Mouse (Mus musculus) spleen, adult 12 weeks (tissue): ENCODE results near the gene Tmem128.
A peak's percentile ranks its signal among the peaks of the same experiment; 100 is the strongest.

ENCODE experiments used
- DNase-seq: peaks from one replicate; pipeline ENCODE4 v3.0.0; 2022; ENCODE audit warnings: low spot score

Tmem128 gene

GRCm38 (mm10) chr5:38260107-38260682 lies at the start of gene Tmem128:
TSS of gene Tmem128 (plus strand) at chr5:38260185.
- peak; percentile 63 for DNase-seq

- DNase-seq, result peak; percentile 18
Observed at GRCm38 (mm10) chr5:38211691-38212090, 48.3 kb upstream of the Tmem128 start.

DNA sequence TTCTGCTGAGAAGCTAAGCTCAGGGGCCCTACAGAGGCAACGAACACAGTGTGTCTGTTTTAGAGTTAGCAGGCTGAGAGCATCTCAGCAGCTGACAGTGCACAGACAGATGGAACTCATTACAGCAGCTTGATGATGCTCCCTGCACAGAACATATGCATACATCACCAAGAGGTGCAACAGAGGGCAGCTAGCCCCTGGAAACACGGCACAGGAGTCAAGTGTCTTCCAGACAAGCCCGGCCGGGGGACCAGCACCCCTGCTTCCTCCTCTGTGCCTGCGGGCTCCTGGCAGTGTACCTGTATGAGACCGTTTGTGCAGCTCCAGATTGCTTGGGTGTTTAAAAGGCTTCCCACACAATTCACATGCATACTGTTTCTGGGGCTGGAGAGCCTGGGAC lies 47.0 kb upstream of the Tmem128 start:
- no peak for DNase-seq

DNA sequence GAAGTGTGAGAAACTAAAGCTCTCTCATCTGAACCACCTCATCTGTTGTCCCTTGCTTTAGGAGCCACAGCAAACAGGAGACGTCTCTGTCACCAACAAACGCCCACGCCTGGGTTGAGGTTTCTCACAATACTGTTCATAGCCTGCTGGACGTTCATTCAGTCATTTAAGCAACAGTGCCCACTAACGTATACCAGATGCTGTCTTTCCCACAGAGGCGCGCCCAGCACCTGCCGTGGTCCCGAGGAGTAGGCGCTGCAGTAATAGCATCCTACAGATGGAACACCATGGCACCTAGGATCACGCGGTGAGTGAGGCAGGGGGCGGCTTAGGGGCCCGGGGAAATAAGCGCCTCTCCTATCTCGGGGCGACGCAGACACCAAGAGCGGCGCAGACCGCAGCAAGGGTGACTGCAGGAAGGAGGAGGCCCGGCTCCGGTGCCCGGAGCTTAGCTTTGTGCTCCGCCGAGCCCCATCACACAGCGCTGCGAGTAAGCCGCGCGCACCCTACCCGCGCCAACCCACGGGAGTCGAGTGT lies 40.1 kb upstream of the Tmem128 start:
- no peak for DNase-seq

GRCm38 (mm10) chr5:38220328-38220912 lies 39.6 kb upstream of the Tmem128 start, which contains the start of the genes Zbtb49 and Lyar:
TSS of gene Zbtb49 (minus strand) at chr5:38220457.
TSS of gene Lyar (plus strand) at chr5:38220470.
- peak; percentile 96 for DNase-seq

- DNase-seq, result peak; percentile 25
Observed at GRCm38 (mm10) chr5:38235422-38235821, 24.6 kb upstream of the Tmem128 start.

DNA sequence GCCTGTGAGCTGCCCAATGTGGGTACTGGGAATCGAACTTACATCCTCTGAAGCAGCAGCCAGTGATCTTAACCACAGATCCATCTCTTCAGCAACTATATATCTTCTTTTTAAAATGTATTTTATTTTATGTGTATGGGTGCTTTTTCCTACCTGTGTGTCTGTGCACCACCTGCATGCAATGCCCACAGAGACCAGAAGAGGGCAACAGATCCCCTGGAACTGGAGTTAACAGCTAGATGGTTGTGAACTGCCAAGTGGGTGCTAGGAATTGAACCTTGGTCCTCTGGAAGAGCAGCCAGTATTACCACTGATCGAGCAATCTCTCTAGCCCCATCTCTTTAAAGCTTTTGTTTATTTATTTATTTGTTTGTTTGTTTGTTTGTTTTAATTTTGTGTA lies 23.4 kb upstream of the Tmem128 start:
- DNase-seq, result no peak

DNA sequence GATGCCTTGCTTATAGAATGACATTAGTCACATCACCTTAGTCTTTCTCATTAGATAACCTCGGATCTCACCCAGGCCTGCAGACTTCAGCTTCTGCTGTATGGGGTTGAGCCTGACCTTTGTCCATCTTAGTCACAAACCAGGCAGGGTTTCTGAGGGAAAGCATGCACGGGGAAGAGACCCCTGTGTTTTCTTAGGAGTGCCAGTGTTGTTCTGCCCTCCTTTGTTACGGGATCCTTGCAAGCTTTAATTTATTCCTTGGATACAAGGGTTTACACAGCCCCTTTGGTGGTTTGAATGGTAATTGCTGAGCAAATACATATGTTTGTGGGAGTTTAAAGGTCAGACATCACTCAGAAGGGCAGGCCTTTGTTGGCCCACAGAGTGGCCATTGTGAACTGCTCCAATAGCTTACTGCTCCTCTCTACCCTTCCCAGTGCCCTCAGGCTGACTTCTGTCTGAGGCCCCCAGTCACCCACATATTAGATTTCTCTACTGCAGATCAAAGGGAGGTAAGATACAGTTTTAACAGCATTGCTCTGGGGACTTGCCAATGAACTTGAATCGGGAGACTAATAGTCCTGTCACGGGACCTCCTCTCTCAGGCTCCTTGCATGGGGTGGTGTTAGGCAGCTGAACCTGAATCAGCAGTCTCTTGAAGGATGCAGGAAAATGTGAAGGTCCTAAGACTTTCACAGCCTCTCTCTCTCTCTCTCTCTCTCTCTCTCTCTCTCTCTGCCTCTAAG lies 19.1 kb upstream of the Tmem128 start:
- no peak for DNase-seq

DNA sequence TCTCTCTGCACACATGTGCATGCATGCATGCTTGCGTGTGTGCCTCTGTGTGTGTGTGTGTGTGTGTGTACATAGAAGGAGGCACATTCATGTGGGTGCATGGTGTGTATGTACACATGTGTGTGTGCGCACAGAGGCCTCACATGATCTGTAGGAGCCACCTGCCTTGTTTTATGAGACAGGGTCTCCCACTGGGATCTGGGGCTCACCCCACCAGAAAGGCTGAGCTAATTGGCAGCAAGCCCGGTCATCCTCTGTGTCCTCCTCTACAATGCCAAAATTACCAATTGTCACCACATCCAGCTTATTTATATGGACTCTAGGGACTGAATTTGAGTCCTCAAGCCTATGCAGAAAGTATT lies 18.5 kb upstream of the Tmem128 start:
- DNase-seq, result no peak

DNA sequence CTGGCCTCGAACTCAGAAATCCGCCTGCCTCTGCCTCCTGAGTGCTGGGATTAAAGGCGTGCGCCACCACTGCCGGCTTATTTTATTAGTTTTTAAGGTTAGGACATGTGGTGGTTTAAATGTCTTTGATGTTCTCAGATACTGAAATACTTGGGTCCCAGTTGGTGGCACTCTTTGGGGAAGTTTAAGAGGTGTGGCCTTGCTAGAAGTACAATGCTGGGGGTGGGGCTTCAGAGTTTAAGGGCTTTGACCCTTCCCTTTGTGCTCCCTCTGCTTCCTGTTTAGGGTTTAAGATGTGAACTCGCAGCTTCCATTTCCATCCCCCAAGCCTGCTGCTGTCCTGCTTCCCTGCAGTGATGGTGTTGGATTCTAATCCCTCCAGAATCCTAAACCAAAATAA lies 18.0 kb upstream of the Tmem128 start:
- DNase-seq, result no peak

DNA sequence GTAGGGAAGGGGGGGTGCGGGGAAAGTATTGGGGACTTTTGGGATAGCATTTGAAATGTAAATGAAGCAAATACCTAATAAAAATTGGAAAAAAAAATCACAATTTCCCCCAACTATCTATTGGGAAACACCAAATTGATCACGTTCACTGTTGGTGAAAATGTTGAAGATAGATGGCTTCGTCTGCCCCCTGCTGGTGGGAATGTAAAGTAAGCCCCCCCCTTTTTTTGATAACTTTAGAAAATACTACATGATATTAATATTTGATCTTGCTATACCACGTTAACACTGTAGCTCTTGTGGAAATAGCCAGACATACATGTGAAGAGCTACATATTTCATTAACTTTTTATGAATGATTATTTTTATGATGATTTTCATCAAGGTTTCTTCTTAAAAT lies 4.8 kb upstream of the Tmem128 start:
- DNase-seq, result no peak

DNA sequence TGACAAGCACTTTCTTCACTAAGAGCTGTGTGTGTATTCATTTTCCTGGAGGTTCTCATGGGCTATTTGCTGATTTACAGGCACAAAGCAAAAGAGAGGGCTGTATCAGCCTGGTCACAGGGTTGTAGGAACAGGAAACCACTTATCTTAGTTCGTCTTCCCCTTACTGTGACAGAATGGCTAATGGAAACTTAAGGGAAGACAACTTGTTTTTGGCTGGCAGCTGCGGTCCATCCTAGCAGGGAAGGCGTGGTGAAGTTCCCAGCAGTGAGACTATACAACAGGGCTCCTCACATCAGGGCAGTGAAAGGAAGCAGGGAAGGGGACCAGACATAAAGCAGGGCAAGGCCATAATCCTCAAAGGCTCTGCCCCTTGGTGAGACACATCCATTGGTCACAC lies 4.3 kb upstream of the Tmem128 start:
- DNase-seq, result no peak

GRCm38 (mm10) chr5:38256551-38256950 lies 3.4 kb upstream of the Tmem128 start:
- no peak for DNase-seq

DNA sequence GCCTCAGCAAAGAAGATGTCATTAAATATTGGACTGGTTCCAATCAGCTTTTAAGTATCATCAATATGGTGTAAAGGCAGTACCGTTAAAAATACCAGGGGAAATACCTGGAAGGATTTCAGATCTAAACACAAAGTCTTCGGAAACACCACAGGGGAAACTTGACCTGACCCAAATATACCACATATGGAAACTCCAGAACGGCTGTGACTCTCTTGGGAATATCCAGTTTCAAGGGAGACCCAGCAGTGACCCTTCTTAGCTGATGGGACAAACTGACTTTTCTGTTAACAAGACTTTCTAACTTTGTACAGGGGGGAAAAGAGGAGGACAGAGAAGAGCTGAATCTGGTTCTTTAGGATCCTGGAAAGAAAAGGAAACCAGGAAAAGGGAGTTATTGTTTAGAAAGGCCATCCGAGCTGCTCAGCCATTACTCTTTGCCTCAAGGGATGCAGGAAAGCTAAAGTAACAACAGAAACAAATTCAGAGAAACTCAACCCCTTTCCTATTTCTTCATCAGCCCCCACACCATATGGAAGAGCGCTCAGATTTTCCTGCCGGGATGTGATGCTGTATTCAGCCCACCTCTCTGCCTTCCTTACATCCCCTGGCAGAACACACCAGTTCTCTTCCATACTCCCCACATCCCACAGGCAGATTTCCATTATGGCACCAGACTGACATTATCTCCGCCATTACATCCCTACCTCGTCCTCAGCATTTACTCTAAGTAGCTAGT lies 1.8 kb upstream of the Tmem128 start:
- DNase-seq, result no peak

GRCm38 (mm10) chr5:38258773-38259146 lies 1.2 kb upstream of the Tmem128 start:
- no peak for DNase-seq

- DNase-seq, result no peak
Observed at GRCm38 (mm10) chr5:38259455-38260106, 404 bp upstream of the Tmem128 start.

DNA sequence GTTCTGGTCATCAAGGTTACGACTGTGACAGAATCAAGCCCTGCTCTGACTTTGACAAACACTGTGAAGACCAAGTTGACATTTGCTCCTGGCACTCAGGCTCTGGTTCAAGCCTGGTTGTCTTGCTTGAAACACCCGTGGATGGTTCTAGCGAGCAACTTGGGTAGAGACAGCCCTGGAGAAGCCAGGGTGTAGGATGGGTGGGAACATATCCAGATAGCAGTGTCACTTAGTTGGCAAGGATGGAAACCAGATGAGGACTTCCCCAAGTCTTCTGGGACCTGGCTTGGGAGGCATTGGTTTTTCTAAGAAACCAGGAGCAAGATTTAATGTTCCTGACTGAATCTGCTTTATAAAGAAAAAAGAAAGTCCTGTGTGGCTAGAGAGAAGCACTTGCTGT lies 11.0 kb downstream of the Tmem128 start:
- no peak for DNase-seq

DNA sequence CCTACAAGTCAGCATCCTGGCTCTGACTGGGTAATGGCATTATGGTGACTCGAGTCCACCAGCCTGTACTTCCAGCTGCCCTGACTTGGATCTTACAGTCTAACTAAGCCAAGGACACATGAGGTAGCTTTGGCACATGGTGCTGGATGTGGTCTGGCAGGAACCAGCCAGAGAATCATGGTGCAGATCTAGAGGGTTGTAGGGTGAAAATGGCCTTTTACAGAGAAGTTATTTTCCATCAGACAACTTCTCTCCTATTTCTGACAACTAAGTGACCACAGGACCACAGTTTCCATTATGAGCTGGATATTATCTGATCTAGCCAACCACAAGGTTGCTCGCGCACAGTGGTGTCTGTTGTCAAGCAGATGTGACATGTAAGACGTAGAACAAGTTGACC lies 13.8 kb downstream of the Tmem128 start:
- DNase-seq, result no peak

GRCm38 (mm10) chr5:38275771-38276170 lies 15.8 kb downstream of the Tmem128 start, which contains the start of gene Otop1:
TSS of gene Otop1 (plus strand) at chr5:38275972.
- no peak for DNase-seq

- no peak for DNase-seq
Observed at GRCm38 (mm10) chr5:38276451-38276850, 16.5 kb downstream of the Tmem128 start.

GRCm38 (mm10) chr5:38277098-38277866 lies 17.3 kb downstream of the Tmem128 start:
- DNase-seq, result no peak
